Mouse (Mus musculus) stomach, adult 2 months (tissue): ENCODE data around the gene Sult1a1. TPM values are rescaled to one million over a fixed set of nuclear protein-coding genes. Genes with fewer than 3 reads are reported as not detected.

Source experiments
- polyA plus RNA-seq: library from polyadenylated mRNA; depleted of rRNA; stranded (reverse); fragments of >200 nt; gene quantifications from 2 replicates; pipeline ENCODE4 v1.2.3, GENCODE M21; 2012; rRNA removed

Gene Sult1a1
- polyA plus RNA-seq = 3.5 and 5.1 TPM in 2 replicates

GRCm38 (mm10) chr7:126676207-126676606 lies at the start of gene Sult1a1:
Gene Sult1a1 (minus strand): TSS chr7:126676432.

GRCm38 (mm10) chr7:126707442-126708174 lies 31.4 kb upstream of the Sult1a1 start, which contains the start of gene Coro1a:
Gene Coro1a (minus strand): TSS chr7:126707787.

GRCm38 (mm10) chr7:126695631-126696207 lies 19.5 kb upstream of the Sult1a1 start, which contains the start of gene Slx1b:
Gene Slx1b (minus strand): TSS chr7:126695784.

GRCm38 (mm10) chr7:126695210-126695611 lies 19.0 kb upstream of the Sult1a1 start, which contains the start of gene Bola2:
Gene Bola2 (plus strand): TSS chr7:126695401.

GRCm38 (mm10) chr7:126649231-126650051 lies 26.8 kb downstream of the Sult1a1 start, which contains the start of gene Sgf29:
Gene Sgf29 (plus strand): TSS chr7:126649309.

GRCm38 (mm10) chr7:126630824-126631518 lies 45.3 kb downstream of the Sult1a1 start, which contains the start of gene Nupr1:
Gene Nupr1 (minus strand): TSS chr7:126630861.

Other genes with a start within 250 kb of the Sult1a1 start
- 13.3 and 15.6 TPM in 2 replicates for gene Rabep2, start 247.7 kb downstream of the Sult1a1 start, polyA plus RNA-seq
- 49.4 and 66.2 TPM in 2 replicates for gene Atp2a1, start 213.3 kb downstream of the Sult1a1 start, polyA plus RNA-seq
- gene Sh2b1, start 201.0 kb downstream of the Sult1a1 start, polyA plus RNA-seq = 28.7 and 30.8 TPM in 2 replicates
- gene Tufm, start 189.1 kb downstream of the Sult1a1 start, polyA plus RNA-seq = 70.6 and 75.3 TPM in 2 replicates
- gene Atxn2l, start 173.0 kb downstream of the Sult1a1 start, polyA plus RNA-seq = 134 and 161 TPM in 2 replicates
- gene Eif3c, start 110.0 kb downstream of the Sult1a1 start, polyA plus RNA-seq = 57.5 and 61.4 TPM in 2 replicates
- 1.5 and 3.4 TPM in 2 replicates for gene Apobr, start 91.5 kb downstream of the Sult1a1 start, polyA plus RNA-seq
- 36.6 and 38.8 TPM in 2 replicates for gene Cln3, start 90.6 kb downstream of the Sult1a1 start, polyA plus RNA-seq
- 0.12 TPM in 1 of 2 replicates, not detected in the other for gene Il27, start 81.5 kb downstream of the Sult1a1 start, polyA plus RNA-seq
- 21.6 and 37.2 TPM in 2 replicates for gene Nupr1, start 45.6 kb downstream of the Sult1a1 start, polyA plus RNA-seq
- gene Sgf29, start 27.1 kb downstream of the Sult1a1 start, polyA plus RNA-seq = 35.5 and 43.7 TPM in 2 replicates
- 26.1 and 37.1 TPM in 2 replicates for gene Bola2, start 19.0 kb upstream of the Sult1a1 start, polyA plus RNA-seq
- gene Slx1b, start 19.4 kb upstream of the Sult1a1 start, polyA plus RNA-seq = 8.4 and 8.8 TPM in 2 replicates
- gene Coro1a, start 31.4 kb upstream of the Sult1a1 start, polyA plus RNA-seq = 21.9 and 41.2 TPM in 2 replicates
- gene Mapk3, start 83.2 kb upstream of the Sult1a1 start, polyA plus RNA-seq = 242 and 263 TPM in 2 replicates
- 12.6 and 14.1 TPM in 2 replicates for gene Gdpd3, start 89.9 kb upstream of the Sult1a1 start, polyA plus RNA-seq
- gene Ypel3, start 100.5 kb upstream of the Sult1a1 start, polyA plus RNA-seq = 169 and 334 TPM in 2 replicates
- gene Tbx6, start 105.1 kb upstream of the Sult1a1 start, polyA plus RNA-seq = 2.0 and 2.5 TPM in 2 replicates
- 74.8 and 85.0 TPM in 2 replicates for gene Ppp4c, start 116.1 kb upstream of the Sult1a1 start, polyA plus RNA-seq
- gene Fam57b, start 121.2 kb upstream of the Sult1a1 start, polyA plus RNA-seq = 3.8 and 6.7 TPM in 2 replicates
- not detected in 2 replicates for gene 4930451I11Rik, start 155.2 kb upstream of the Sult1a1 start, polyA plus RNA-seq
- gene Doc2a, start 171.0 kb upstream of the Sult1a1 start, polyA plus RNA-seq = 0.08 TPM in 1 of 2 replicates, not detected in the other
- gene Hirip3, start 185.5 kb upstream of the Sult1a1 start, polyA plus RNA-seq = 2.2 and 2.3 TPM in 2 replicates
- 26.9 and 34.5 TPM in 2 replicates for gene Ino80e, start 185.9 kb upstream of the Sult1a1 start, polyA plus RNA-seq
- 47.4 and 49.6 TPM in 2 replicates for gene Taok2, start 208.3 kb upstream of the Sult1a1 start, polyA plus RNA-seq
- gene Tmem219, start 246.5 kb upstream of the Sult1a1 start, polyA plus RNA-seq = 97.1 and 106 TPM in 2 replicates